Mouse (Mus musculus) forebrain, embryonic 16.5 days (tissue): ENCODE data around the gene Plcd3. TPM values are rescaled to one million over a fixed set of nuclear protein-coding genes. Genes with fewer than 3 reads are reported as not detected.
A peak's percentile ranks its signal among the peaks of the same experiment; 100 is the strongest.

Experiments
- ATAC-seq: fragments of 200-750 bp; cut with Nextera tagmentation; 2 replicates; pipeline ENCODE4 v1.8.0; 2017; ENCODE audit warnings: mild to moderate bottlenecking, moderate library complexity
- H3K27ac ChIP-seq: fragments of 300-500 bp; sonication (generic); 2 replicates; pipeline ENCODE4 v1.5.1; 2014; ENCODE audit warnings: low read length, control low read depth
- H3K27me3 ChIP-seq: fragments of 300-500 bp; sonication (generic); replicated peaks from 2 replicates; pipeline ENCODE4 v1.6.1; 2014; ENCODE audit warnings: low read length; ENCODE audit not compliant: control insufficient read depth, insufficient read depth
- H3K36me3 ChIP-seq: fragments of 300-500 bp; sonication (generic); 2 replicates; pipeline ENCODE4 v1.6.1; 2014; ENCODE audit not compliant: control insufficient read depth, insufficient read depth
- H3K4me1 ChIP-seq: fragments of 300-500 bp; sonication (generic); replicated peaks from 2 replicates; pipeline ENCODE4 v1.6.1; 2014; ENCODE audit warnings: low read length; ENCODE audit not compliant: control insufficient read depth, insufficient read depth
- H3K4me2 ChIP-seq: fragments of 300-500 bp; sonication (generic); 2 replicates; pipeline ENCODE4 v1.6.1; 2014; ENCODE audit warnings: mild to moderate bottlenecking, low read length, control low read depth
- H3K4me3 ChIP-seq: fragments of 300-500 bp; sonication (generic); replicated peaks from 2 replicates; pipeline ENCODE4 v1.5.1; 2014; ENCODE audit warnings: mild to moderate bottlenecking, low read length, control low read depth
- H3K9ac ChIP-seq: fragments of 300-500 bp; sonication (generic); replicated peaks from 2 replicates; pipeline ENCODE4 v1.6.1; 2014; ENCODE audit warnings: low read depth, low read length, control low read depth
- H3K9me3 ChIP-seq: fragments of 300-500 bp; sonication (generic); 2 replicates; pipeline ENCODE4 v1.6.1; 2016; ENCODE audit warnings: low read length; ENCODE audit not compliant: control insufficient read depth
- WGBS: fragments of 180-500 bp; shearing (Covaris S2); extraction: QIAGEN DNeasy Blood & Tissue Kit; methylation state at CpG from one replicate; pipeline ENCODE4 v1.1.7; 2014; 5-methylcytosine and 5-hydroxymethylcytosine counted together
- polyA plus RNA-seq: library from polyadenylated mRNA; unstranded; fragments of >200 nt; fragmentation: Nextera tagmentation; extraction: Ambion mirVana; gene quantifications from 2 replicates; pipeline ENCODE4 v1.2.1, GENCODE M21; 2015

Plcd3 gene
- polyA plus RNA-seq, 1 experiment from 2014 or later: 2.5 TPM

DNA sequence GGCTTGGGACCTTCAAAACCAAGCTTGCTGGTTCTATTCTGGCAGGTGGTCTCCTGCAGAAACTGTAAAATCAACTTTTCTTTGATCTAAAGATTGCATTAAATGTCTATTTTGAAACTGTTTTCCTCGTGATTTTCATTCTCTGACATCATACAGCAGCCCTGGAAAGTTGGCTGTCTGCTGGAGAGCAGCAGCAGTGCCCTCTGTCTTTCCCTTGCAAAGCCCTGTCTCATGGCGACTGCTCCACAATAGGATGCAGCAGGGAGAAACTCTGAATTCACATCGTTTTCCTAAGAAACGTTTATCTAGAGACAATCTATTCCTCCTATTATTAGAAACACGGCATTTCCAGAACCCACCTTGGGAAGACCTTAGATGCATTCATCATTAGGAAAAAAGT lies 18.2 kb upstream of the Plcd3 start:
- Histone ChIP-seq H3K27me3 (no peaks in the 10 kb centered on the region), H3K36me3 (no peaks in the 10 kb centered on the region), H3K9ac (no peak overlapping the region), H3K4me1 (peaks cover 28% of the 10 kb centered on the region), H3K9me3 (no peaks in the 10 kb centered on the region), H3K4me2 (no peak overlapping the region), H3K4me3 (no peak overlapping the region), H3K27ac (no peak overlapping the region)
- ATAC-seq: no peak
- 54% methylated on average over 5 of the region's 5 CpGs for WGBS

- ATAC-seq: no peak
- H3K27me3 ChIP-seq: no peaks in the 10 kb centered on the region; the same call in 1 of the 2 replicates
- no peak overlapping the region for H3K9ac ChIP-seq
- WGBS: 71% methylated on average over 2 of the region's 2 CpGs
- no peak overlapping the region for H3K4me3 ChIP-seq
- no peaks in the 10 kb centered on the region for H3K36me3 ChIP-seq
- H3K27ac ChIP-seq: no peak overlapping the region
- H3K9me3 ChIP-seq: no peaks in the 10 kb centered on the region
- H3K4me2 ChIP-seq: peak overlapping the region; percentile 82
- peaks cover 31% of the 10 kb centered on the region for H3K4me1 ChIP-seq
These were observed 17.4 kb upstream of the Plcd3 start for GRCm38 (mm10) chr11:103118866-103119265.

- H3K27ac ChIP-seq: no peak overlapping the region
- WGBS: under 1% methylated on average over 38 of the region's 38 CpGs
- no peak for ATAC-seq
These were observed 16.1 kb upstream of the Plcd3 start for GRCm38 (mm10) chr11:103117591-103118009.

GRCm38 (mm10) chr11:103116959-103117590 lies 15.6 kb upstream of the Plcd3 start:
- peak; percentile 8; the same call in 1 of the 2 replicates for ATAC-seq
- under 1% methylated on average over 35 of the region's 35 CpGs for WGBS
- H3K27ac ChIP-seq: peak overlapping the region; percentile 96
- no peaks in the 10 kb centered on the region for H3K36me3 ChIP-seq
- peaks cover 10% of the 10 kb centered on the region for H3K27me3 ChIP-seq
- peak overlapping the region; percentile 82 for H3K4me2 ChIP-seq
- H3K9ac ChIP-seq: peak overlapping the region; percentile 69
- H3K4me3 ChIP-seq: peak overlapping the region; percentile 73
- H3K4me1 ChIP-seq: peaks cover 35% of the 10 kb centered on the region
- no peaks in the 10 kb centered on the region for H3K9me3 ChIP-seq

More at GRCm38 (mm10) chr11:103117591-103118009, 16.1 kb upstream of the Plcd3 start:
- Histone ChIP-seq H3K4me1 (peaks cover 31% of the 10 kb centered on the region), H3K36me3 (no peaks in the 10 kb centered on the region), H3K4me3 (peak overlapping the region; percentile 73), H3K9me3 (no peaks in the 10 kb centered on the region), H3K9ac (peak overlapping the region; percentile 69), H3K4me2 (peak overlapping the region; percentile 82), H3K27me3 (peaks cover 6% of the 10 kb centered on the region)

DNA sequence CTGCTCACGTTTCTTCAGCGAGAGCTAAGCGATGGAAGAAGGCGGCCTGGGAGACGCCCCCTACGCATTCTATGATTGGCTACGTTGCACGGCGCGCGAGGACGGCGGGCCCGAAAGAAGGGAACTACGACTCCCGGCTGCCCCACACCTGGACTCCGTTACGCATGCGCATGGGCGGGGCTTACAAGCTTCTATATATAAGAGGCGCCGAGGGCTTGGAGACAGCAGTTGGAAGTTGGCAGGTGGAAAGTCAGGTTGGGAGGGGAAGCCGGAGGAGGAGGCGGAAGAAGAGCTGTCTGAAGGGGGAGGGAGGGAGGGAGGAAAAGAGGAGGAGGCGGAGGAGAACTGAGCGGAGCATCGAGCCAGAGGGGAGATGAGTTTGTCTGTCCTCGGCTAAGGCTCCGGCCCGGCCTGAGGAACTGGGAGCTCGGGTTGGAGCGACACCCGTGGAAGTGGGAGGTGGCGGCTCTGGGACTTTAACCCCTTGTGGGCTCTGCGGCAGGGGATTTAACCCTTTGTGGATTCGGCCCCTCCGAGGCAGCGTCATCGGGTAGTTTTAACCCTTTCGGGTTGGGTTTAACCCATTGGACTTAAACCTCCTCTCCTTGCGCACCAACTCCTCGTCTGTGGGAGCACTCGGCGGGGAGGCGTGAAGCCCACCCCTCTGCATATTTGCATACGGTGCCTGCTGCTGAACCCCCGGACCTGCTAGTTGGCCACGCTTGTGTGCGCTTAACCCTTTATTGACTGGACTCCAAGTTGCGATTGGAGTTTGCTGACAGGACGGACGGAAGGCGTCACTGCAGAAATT lies 14.8 kb upstream of the Plcd3 start, which contains the start of gene Hexim1:
Gene Hexim1 (plus strand): TSS at position 224 of the 811 bp plus-strand sequence.
- peak within 1 kb of the TSS; percentile 82 for H3K4me2 ChIP-seq
- H3K36me3 ChIP-seq: no peaks in the 10 kb centered on the region
- peak within 1 kb of the TSS; percentile 89 for H3K9ac ChIP-seq
- H3K27me3 ChIP-seq: peaks cover 16% of the 10 kb centered on the region
- peak; percentile 97 for ATAC-seq
- under 1% methylated on average over 52 of the region's 53 CpGs for WGBS
- peak within 1 kb of the TSS; percentile 73 for H3K4me3 ChIP-seq
- H3K9me3 ChIP-seq: no peaks in the 10 kb centered on the region
- peaks cover 43% of the 10 kb centered on the region for H3K4me1 ChIP-seq
- H3K27ac ChIP-seq: peak within 1 kb of the TSS; percentile 97

DNA sequence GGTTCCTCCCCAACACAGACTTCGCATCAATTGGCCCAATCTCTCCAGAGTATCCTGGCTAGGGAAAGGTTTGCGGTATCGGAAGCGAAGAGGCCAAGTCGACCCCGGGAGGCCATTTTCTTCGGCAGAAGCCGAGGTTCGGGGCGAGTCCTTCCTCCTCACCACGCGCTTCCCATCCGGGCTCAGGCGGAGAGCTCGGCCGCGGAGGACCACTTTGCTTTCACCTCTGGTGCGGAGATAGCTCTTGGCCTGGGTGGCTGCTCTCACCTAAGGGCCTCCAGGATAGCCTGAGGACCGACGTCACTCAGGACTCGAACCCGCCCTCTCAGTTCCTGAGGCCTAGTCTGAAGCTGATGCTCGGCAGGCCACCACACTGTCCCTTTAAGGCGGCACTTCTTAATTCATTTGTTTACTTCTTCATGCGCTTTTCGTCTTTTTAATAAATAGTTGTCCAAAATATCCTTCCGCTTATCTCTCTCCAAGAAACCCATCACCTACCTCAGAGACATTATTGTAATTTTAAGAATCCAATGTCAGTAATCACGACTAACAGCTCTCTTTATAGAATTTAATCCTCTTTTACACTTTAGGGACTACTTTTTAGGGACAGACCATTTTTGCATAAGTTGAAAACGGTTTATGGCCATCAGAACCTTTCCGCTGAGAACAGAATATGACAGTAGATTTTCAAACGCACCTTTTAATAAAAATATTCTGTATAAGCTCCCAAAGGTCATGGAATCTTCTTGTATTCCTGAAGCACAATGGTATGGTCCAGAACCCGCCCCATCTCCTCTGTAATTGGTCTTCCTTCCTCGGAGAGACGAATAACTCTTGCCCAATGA lies 13.9 kb upstream of the Plcd3 start:
- peak; percentile 69 for ATAC-seq
- Histone ChIP-seq H3K9me3 (no peaks in the 10 kb centered on the region), H3K36me3 (no peaks in the 10 kb centered on the region), H3K27ac (peak overlapping the region; percentile 97), H3K9ac (peak overlapping the region; percentile 89), H3K4me3 (peak overlapping the region; percentile 73), H3K27me3 (peaks cover 17% of the 10 kb centered on the region), H3K4me1 (peaks cover 43% of the 10 kb centered on the region), H3K4me2 (peak overlapping the region; percentile 74)
- WGBS: under 1% methylated on average over 34 of the region's 34 CpGs

- H3K36me3 ChIP-seq: no peaks in the 10 kb centered on the region
- 81% methylated on average over 11 of the region's 11 CpGs for WGBS
- peaks cover 17% of the 10 kb centered on the region for H3K27me3 ChIP-seq
- H3K4me3 ChIP-seq: peak overlapping the region; percentile 73
- peak overlapping the region; percentile 97 for H3K27ac ChIP-seq
- peak overlapping the region; percentile 74 for H3K4me2 ChIP-seq
- peak overlapping the region; percentile 89 for H3K9ac ChIP-seq
- peaks cover 40% of the 10 kb centered on the region for H3K4me1 ChIP-seq
- H3K9me3 ChIP-seq: no peaks in the 10 kb centered on the region
- no peak for ATAC-seq
These were observed 12.9 kb upstream of the Plcd3 start for GRCm38 (mm10) chr11:103114270-103114943.

- ATAC-seq: no peak
- Histone ChIP-seq H3K4me3 (no peak overlapping the region), H3K9ac (no peak overlapping the region), H3K9me3 (no peaks in the 10 kb centered on the region), H3K36me3 (no peaks in the 10 kb centered on the region), H3K27me3 (peaks cover 17% of the 10 kb centered on the region), H3K4me2 (no peak overlapping the region), H3K27ac (no peak overlapping the region), H3K4me1 (peaks cover 37% of the 10 kb centered on the region)
- WGBS: 80% methylated on average over 4 of the region's 4 CpGs
These were observed 12.3 kb upstream of the Plcd3 start for GRCm38 (mm10) chr11:103113771-103114170.
